Mouse (Mus musculus): ENCODE measurements around the gene Dnajb7.

DNA sequence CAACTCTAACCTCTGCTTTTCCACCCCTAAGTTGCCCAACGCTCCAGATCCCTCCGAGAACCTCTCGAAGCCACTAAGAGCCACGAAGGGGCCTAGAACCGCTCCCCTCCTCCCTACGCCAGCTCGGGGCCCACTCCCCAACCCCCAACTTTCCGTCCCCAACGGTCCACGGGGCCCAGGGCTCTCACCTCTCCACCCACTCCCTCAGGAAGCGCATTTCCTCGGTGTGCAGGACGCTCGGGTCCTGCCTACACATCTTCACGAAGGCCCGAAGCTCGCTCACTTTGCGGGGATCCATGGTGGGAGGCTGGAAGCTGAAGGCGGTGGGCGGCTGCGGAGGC lies 8.8 kb downstream of the Dnajb7 start:
- TF ChIP-seq GATA1 (IDR thresholded peaks at IDR 0.05; ENCODE audit: low read length) (no peak), TAL1 (IDR thresholded peaks at IDR 0.05; ENCODE audit: low read length) (no peak)
